Mouse (Mus musculus): ENCODE measurements around the gene Cdc42bpg. TPM values are rescaled to one million over a fixed set of nuclear protein-coding genes. Genes with fewer than 3 reads are reported as not detected.
A peak's percentile ranks its signal among the peaks of the same experiment; 100 is the strongest.

Gene Cdc42bpg
- total and polyA plus RNA-seq, 3 experiments, result 0.79 to 4.2 (median 2.3) TPM

- H3K9ac ChIP-seq (ENCODE audit: insufficient read depth, low read depth), result peak overlapping the region; percentile 60
- peaks cover 55 to 71% of the 10 kb centered on the region in 2 experiments for H3K36me3 ChIP-seq (replicated peaks in 1 of 2; ENCODE audit: control insufficient read depth in 1 of 2, insufficient read depth in 1 of 2, low read length in 1 of 2)
- no peaks in the 10 kb centered on the region for H3K27me3 ChIP-seq (replicated peaks)
- peak overlapping the region; percentile 71 for H3K4me2 ChIP-seq (ENCODE audit: insufficient read depth, low read depth, poor library complexity, severe bottlenecking)
- TF ChIP-seq POLR2A (IDR thresholded peaks at IDR 0.05; ENCODE audit: low read depth, low read length) (peak; percentile 40), MEF2A (IDR thresholded peaks at IDR 0.05; ENCODE audit: borderline replicate concordance, low read depth, low read length) (no peak; the same call in 1 of the 2 replicates), TBP (conservative IDR thresholded peaks at IDR 0.05; ENCODE audit: low read depth, low read length) (0 out of 2 replicates have a peak, but pooled peaks have one; percentile 20), RAD21 (IDR thresholded peaks at IDR 0.05; ENCODE audit: low read depth, low read length) (no peak), E2F4 (IDR thresholded peaks at IDR 0.05; ENCODE audit: insufficient replicate concordance, low read depth, low read length) (no peak), SIN3A (IDR thresholded peaks at IDR 0.05; ENCODE audit: low read length) (peak; percentile 68; the same call in 1 of the 2 replicates), USF1 (IDR thresholded peaks at IDR 0.05; ENCODE audit: low read depth, low read length) (no peak), SMC3 (IDR thresholded peaks at IDR 0.05; ENCODE audit: low read depth, low read length) (no peak), NELFE (IDR thresholded peaks at IDR 0.05; ENCODE audit: low read depth, low read length) (0 out of 2 replicates have a peak, but pooled peaks have one; percentile 20), CTCF (conservative IDR thresholded peaks at IDR 0.05 in 1 of 2, IDR thresholded peaks at IDR 0.05 in 1 of 2; ENCODE audit: low read depth in 2 of 2, low read length in 2 of 2) (no peak), NRF1 (IDR thresholded peaks at IDR 0.05; ENCODE audit: low read depth, low read length) (no peak), ZMIZ1 (IDR thresholded peaks at IDR 0.05; ENCODE audit: low read depth, low read length) (no peak; the same call in 1 of the 2 replicates), ZC3H11A (IDR thresholded peaks at IDR 0.05; ENCODE audit: low read depth, low read length) (no peak), TCF12 (IDR thresholded peaks at IDR 0.05; ENCODE audit: low read depth, low read length) (peak; percentile 82), POLR2AphosphoS2 (IDR thresholded peaks at IDR 0.05; ENCODE audit: low read depth, low read length) (no peak), HCFC1 (IDR thresholded peaks at IDR 0.05; ENCODE audit: low read depth, low read length) (no peak), CHD2 (IDR thresholded peaks at IDR 0.05; ENCODE audit: low read length) (no peak; the same call in 1 of the 2 replicates), ZKSCAN1 (IDR thresholded peaks at IDR 0.05; ENCODE audit: borderline replicate concordance, low read depth, low read length) (no peak), EP300 (IDR thresholded peaks at IDR 0.05; ENCODE audit: low read length) (peak; percentile 53; the same call in 1 of the 2 replicates), MXI1 (IDR thresholded peaks at IDR 0.05; ENCODE audit: low read depth, low read length) (0 out of 2 replicates have a peak, but pooled peaks have one; percentile 45), ETS1 (conservative IDR thresholded peaks at IDR 0.05; ENCODE audit: low read depth, low read length) (0 out of 2 replicates have a peak, but pooled peaks have one; percentile 50), MAFK (IDR thresholded peaks at IDR 0.05; ENCODE audit: insufficient replicate concordance, low read length) (no peak), ELF1 (IDR thresholded peaks at IDR 0.05; ENCODE audit: low read depth, low read length) (0 out of 2 replicates have a peak, but pooled peaks have one; percentile 16), CHD1 (IDR thresholded peaks at IDR 0.05; ENCODE audit: low read depth, low read length) (no peak), MAZ (IDR thresholded peaks at IDR 0.05; ENCODE audit: low read depth, low read length) (0 out of 2 replicates have a peak, but pooled peaks have one; percentile 23), KAT2A (IDR thresholded peaks at IDR 0.05; ENCODE audit: insufficient replicate concordance, low read length) (no peak), RCOR1 (conservative IDR thresholded peaks at IDR 0.05; ENCODE audit: low read depth, low read length) (no peak), BHLHE40 (IDR thresholded peaks at IDR 0.05; ENCODE audit: low read depth, low read length) (no peak; the same call in 1 of the 2 replicates)
- peak overlapping the region; percentile 99 for H3K27ac ChIP-seq (ENCODE audit: insufficient read depth, low read depth)
- dilution Hi-C loops (cut with MboI; ENCODE audit: extremely low pct_ligation_motif_present, extremely low pct_unique_long_range_greater_than_20kb, low sequenced_read_pairs) (no loop called here), in situ Hi-C loops (cut with MboI; ENCODE audit: low pct_ligation_motif_present, low pct_unique_long_range_greater_than_20kb, low sequenced_read_pairs) (loop anchor here (25.0 kb wide), 1 partner anchor 137 kb away; no protein-coding TSS in a partner anchor)
- H3K79me2 ChIP-seq (replicated peaks; ENCODE audit: control insufficient read depth, extremely low read depth, insufficient read depth, poor library complexity, severe bottlenecking), result peaks cover 36% of the 10 kb centered on the region
- DNase-seq (ENCODE audit: extremely low read depth), result no peak
- no peaks in the 10 kb centered on the region for H3K9me3 ChIP-seq (replicated peaks; ENCODE audit: low read length)
- H3K4me3 ChIP-seq (replicated peaks in 1 of 3; ENCODE audit: low read depth in 2 of 3, low read length in 2 of 3, poor library complexity in 1 of 3), result peak overlapping the region in 1 of 3 experiments; percentile 4
- peaks cover 66 to 98% of the 10 kb centered on the region in 2 experiments for H3K4me1 ChIP-seq (ENCODE audit: control insufficient read depth in 1 of 2, insufficient read depth in 2 of 2)
These were observed 6.6 kb upstream of the Cdc42bpg start for GRCm38 (mm10) chr19:6299450-6300267.
